18 mouse cellular contexts compared by ENCODE assay signal in the genomic region with DNA sequence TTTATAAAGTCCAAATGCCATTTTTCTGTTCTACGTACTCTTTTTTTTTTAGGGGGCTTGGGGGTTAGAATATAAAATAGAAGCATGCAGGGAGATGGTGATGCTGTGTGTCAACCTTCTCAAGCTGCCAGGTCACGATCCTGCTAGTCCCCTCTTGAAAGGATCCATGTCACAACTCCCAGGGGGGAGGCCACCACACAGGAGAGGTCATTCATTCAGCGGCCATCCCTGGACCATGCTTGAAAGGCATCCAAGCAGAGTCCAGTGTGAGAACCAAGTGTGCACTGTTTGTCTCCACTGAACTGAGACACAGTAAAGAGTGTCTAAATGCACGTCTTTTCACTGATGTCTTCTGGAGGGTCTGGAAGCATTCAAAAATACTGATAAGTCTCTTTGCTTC.
DNase-seq lines count a peak whose midpoint lies in the region; ATAC-seq and TF ChIP-seq lines count a peak whose summit lies in the region.
"Had no signal": no experiment of that assay in that cellular context is flagged by ENCODE, and none has a peak within 500 bp of the region (broad histone marks: within the 10 kb centered on the region; RNA-seq: fewer than 3 reads in every experiment).

No protein-coding gene starts in this region.

- ATAC-seq in hindbrain, embryonic 14.5 days (ENCODE audit: low FRiP score) = peak; percentile 43; the same call in 1 of the 2 replicates
- no peak for ATAC-seq in hindbrain, embryonic 13.5 days (ENCODE audit: low FRiP score)
- no peak for ATAC-seq in midbrain, embryonic 14.5 days (ENCODE audit: low FRiP score, low TSS enrichment)
- ATAC-seq in midbrain, embryonic 16.5 days = no peak; the same call in 1 of the 2 replicates
- peak; percentile 92 for ATAC-seq in hindbrain, postnatal 0 days
- ATAC-seq: forebrain, embryonic 14.5 days; intestine, embryonic 15.5 days had no signal

- no peaks in the 10 kb centered on the region for H3K36me3 ChIP-seq in hindbrain, embryonic 14.5 days (replicated peaks; ENCODE audit: control insufficient read depth, insufficient read depth)
- H3K36me3 ChIP-seq in hindbrain, embryonic 13.5 days = no peaks in the 10 kb centered on the region
- no peaks in the 10 kb centered on the region for H3K36me3 ChIP-seq in midbrain, embryonic 14.5 days (ENCODE audit: control insufficient read depth, insufficient read depth, low read length)
- no peaks in the 10 kb centered on the region for H3K36me3 ChIP-seq in midbrain, embryonic 16.5 days (ENCODE audit: control insufficient read depth, insufficient read depth, low read length)
- no peaks in the 10 kb centered on the region for H3K36me3 ChIP-seq in hindbrain, postnatal 0 days (ENCODE audit: insufficient read depth, low read length)
- H3K36me3 ChIP-seq: embryonic facial prominence, embryonic 15.5 days; forebrain, embryonic 10.5 days; heart, embryonic 15.5 days; intestine, embryonic 15.5 days had no signal

- DNase-seq in hindbrain, embryonic 14.5 days (ENCODE audit: low spot score) = peak; percentile 23
- DNase-seq in midbrain, embryonic 14.5 days = peak; percentile 4
- peak; percentile 55 for DNase-seq in hindbrain, postnatal 0 days (ENCODE audit: low spot score)
- no peak for DNase-seq in kidney, postnatal 4 days
- DNase-seq: adrenal gland, adult 8-10 months; adrenal gland, postnatal 36 days; cerebellum, adult 2 months; gastrocnemius, adult 2 months; gastrocnemius, postnatal 25 days; heart, postnatal 14 days had no signal

- no peaks in the 10 kb centered on the region for H3K9me3 ChIP-seq in hindbrain, embryonic 14.5 days (ENCODE audit: control insufficient read depth, low read length)
- H3K9me3 ChIP-seq in hindbrain, embryonic 13.5 days = no peaks in the 10 kb centered on the region
- no peaks in the 10 kb centered on the region for H3K9me3 ChIP-seq in midbrain, embryonic 14.5 days (ENCODE audit: control insufficient read depth, low read length)
- no peaks in the 10 kb centered on the region for H3K9me3 ChIP-seq in midbrain, embryonic 16.5 days (replicated peaks; ENCODE audit: control insufficient read depth, low read length, poor library complexity, severe bottlenecking)
- no peaks in the 10 kb centered on the region for H3K9me3 ChIP-seq in hindbrain, postnatal 0 days (ENCODE audit: low read length)
- H3K9me3 ChIP-seq: embryonic facial prominence, embryonic 15.5 days; forebrain, embryonic 10.5 days; heart, embryonic 15.5 days; intestine, embryonic 15.5 days had no signal

- no peak overlapping the region for H3K4me3 ChIP-seq in hindbrain, embryonic 14.5 days (replicated peaks; ENCODE audit: low read length)
- no peak overlapping the region for H3K4me3 ChIP-seq in hindbrain, embryonic 13.5 days
- no peak overlapping the region for H3K4me3 ChIP-seq in midbrain, embryonic 14.5 days (replicated peaks; ENCODE audit: low read depth, low read length)
- H3K4me3 ChIP-seq in midbrain, embryonic 16.5 days (ENCODE audit: low read depth, low read length) = no peak overlapping the region
- no peak overlapping the region for H3K4me3 ChIP-seq in hindbrain, postnatal 0 days (ENCODE audit: low read length)
- H3K4me3 ChIP-seq: embryonic facial prominence, embryonic 15.5 days; erythroblast, embryonic 14.5 days; forebrain, embryonic 10.5 days; gastrocnemius, adult 2 months; heart, embryonic 15.5 days; intestine, embryonic 15.5 days had no signal

- TF ChIP-seq CTCF in hindbrain, postnatal 0 days (IDR thresholded peaks at IDR 0.05; ENCODE audit: low read depth) = no peak

- no peaks in the 10 kb centered on the region for H3K4me1 ChIP-seq in hindbrain, embryonic 14.5 days (replicated peaks; ENCODE audit: control insufficient read depth, insufficient read depth, low read length)
- no peaks in the 10 kb centered on the region for H3K4me1 ChIP-seq in hindbrain, embryonic 13.5 days (replicated peaks)
- H3K4me1 ChIP-seq in midbrain, embryonic 14.5 days (ENCODE audit: control insufficient read depth, insufficient read depth, low read length) = no peaks in the 10 kb centered on the region
- H3K4me1 ChIP-seq in midbrain, embryonic 16.5 days (ENCODE audit: control insufficient read depth, insufficient read depth, low read length) = no peaks in the 10 kb centered on the region
- no peaks in the 10 kb centered on the region for H3K4me1 ChIP-seq in hindbrain, postnatal 0 days (ENCODE audit: insufficient read depth, low read length)
- H3K4me1 ChIP-seq: embryonic facial prominence, embryonic 15.5 days; forebrain, embryonic 10.5 days; intestine, embryonic 15.5 days had no signal

- no peak overlapping the region for H3K27ac ChIP-seq in hindbrain, embryonic 14.5 days
- no peak overlapping the region for H3K27ac ChIP-seq in hindbrain, embryonic 13.5 days
- H3K27ac ChIP-seq in midbrain, embryonic 14.5 days (replicated peaks; ENCODE audit: low read depth, low read length) = no peak overlapping the region
- no peak overlapping the region for H3K27ac ChIP-seq in midbrain, embryonic 16.5 days (ENCODE audit: low read length)
- no peak overlapping the region for H3K27ac ChIP-seq in hindbrain, postnatal 0 days
- H3K27ac ChIP-seq: embryonic facial prominence, embryonic 15.5 days; forebrain, embryonic 10.5 days; gastrocnemius, adult 2 months; heart, embryonic 15.5 days; intestine, embryonic 15.5 days had no signal

- H3K9ac ChIP-seq in hindbrain, embryonic 14.5 days = no peak overlapping the region
- no peak overlapping the region for H3K9ac ChIP-seq in hindbrain, embryonic 13.5 days
- no peak overlapping the region for H3K9ac ChIP-seq in midbrain, embryonic 14.5 days (replicated peaks; ENCODE audit: low read length)
- no peak overlapping the region for H3K9ac ChIP-seq in midbrain, embryonic 16.5 days (ENCODE audit: low read depth, low read length)
- H3K9ac ChIP-seq in hindbrain, postnatal 0 days (replicated peaks; ENCODE audit: low read length) = no peak overlapping the region
- H3K9ac ChIP-seq: embryonic facial prominence, embryonic 15.5 days; heart, embryonic 15.5 days; intestine, embryonic 15.5 days had no signal

- H3K27me3 ChIP-seq in hindbrain, embryonic 14.5 days (ENCODE audit: control insufficient read depth, insufficient read depth, low read length) = no peaks in the 10 kb centered on the region
- H3K27me3 ChIP-seq in hindbrain, embryonic 13.5 days = no peaks in the 10 kb centered on the region
- no peaks in the 10 kb centered on the region for H3K27me3 ChIP-seq in midbrain, embryonic 14.5 days (ENCODE audit: control insufficient read depth, insufficient read depth, low read length)
- H3K27me3 ChIP-seq in midbrain, embryonic 16.5 days (ENCODE audit: control insufficient read depth, insufficient read depth, low read depth, low read length) = no peaks in the 10 kb centered on the region
- no peaks in the 10 kb centered on the region for H3K27me3 ChIP-seq in hindbrain, postnatal 0 days (ENCODE audit: insufficient read depth, low read length)
- H3K27me3 ChIP-seq: embryonic facial prominence, embryonic 15.5 days; heart, embryonic 15.5 days; intestine, embryonic 15.5 days had no signal

- no peak overlapping the region for H3K4me2 ChIP-seq in hindbrain, embryonic 14.5 days (replicated peaks)
- no peak overlapping the region for H3K4me2 ChIP-seq in hindbrain, embryonic 13.5 days
- no peak overlapping the region for H3K4me2 ChIP-seq in midbrain, embryonic 14.5 days (ENCODE audit: low read length)
- no peak overlapping the region for H3K4me2 ChIP-seq in midbrain, embryonic 16.5 days (ENCODE audit: low read length)
- H3K4me2 ChIP-seq in hindbrain, postnatal 0 days (ENCODE audit: low read depth, low read length) = no peak overlapping the region
- H3K4me2 ChIP-seq: embryonic facial prominence, embryonic 15.5 days; heart, embryonic 15.5 days; intestine, embryonic 15.5 days had no signal

- 40% methylated on average over 4 of the region's 4 CpGs for WGBS in hindbrain, embryonic 14.5 days
- 50% methylated on average over 4 of the region's 4 CpGs for WGBS in hindbrain, embryonic 13.5 days
- 39% methylated on average over 4 of the region's 4 CpGs for WGBS in midbrain, embryonic 14.5 days
- 37% methylated on average over 4 of the region's 4 CpGs for WGBS in midbrain, embryonic 16.5 days
- WGBS in hindbrain, postnatal 0 days = 33% methylated on average over 4 of the region's 4 CpGs

Comparison
In these comparisons a context has a peak if more than half of its experiments do, and no peak if none do; other contexts are left out.
1. ATAC-seq: peak in hindbrain, embryonic 14.5 days (single experiment) and hindbrain, postnatal 0 days (single experiment); none in hindbrain, embryonic 13.5 days (single experiment), midbrain, embryonic 14.5 days (single experiment) and midbrain, embryonic 16.5 days (single experiment).
2. DNase-seq: peak in hindbrain, embryonic 14.5 days (single experiment), midbrain, embryonic 14.5 days (single experiment) and hindbrain, postnatal 0 days (single experiment); none in kidney, postnatal 4 days (0 of 2).